Mouse (Mus musculus) bone marrow, adult 2 months (tissue): Measurements from ENCODE around the gene Zdhhc21.

Experiments
- CTCF ChIP-seq: fragments of 200-500 bp; IDR thresholded peaks from 2 replicates; pipeline ENCODE4 v1.5.1; 2011; ENCODE audit warnings: low read length, control low read depth; ENCODE audit not compliant: control insufficient read depth, insufficient read depth
- POLR2A ChIP-seq: fragments of 200-500 bp; IDR thresholded peaks from 2 replicates; pipeline ENCODE4 v1.6.1; 2011; ENCODE audit warnings: low read depth, mild to moderate bottlenecking, control low read depth, low read length, borderline replicate concordance; ENCODE audit not compliant: control insufficient read depth

DNA sequence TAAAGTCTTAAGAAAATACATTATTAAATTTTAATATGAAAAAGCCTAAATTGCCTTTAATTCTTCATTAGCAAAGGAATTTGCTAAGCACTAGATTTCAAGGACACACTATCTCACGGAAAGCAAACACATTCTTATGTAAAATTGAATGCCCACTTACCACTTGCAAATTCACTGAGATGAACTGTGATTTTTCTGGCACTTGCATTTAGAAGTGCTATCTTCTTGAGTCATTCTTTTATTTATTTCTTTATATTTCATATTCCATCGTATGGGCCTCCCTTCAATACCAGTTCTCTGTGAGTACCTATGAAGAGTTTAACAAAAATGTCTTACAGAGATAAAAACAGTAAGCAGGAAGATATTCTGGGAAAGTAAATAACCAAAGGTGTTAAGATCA, 5.9 kb downstream of the Zdhhc21 start:
- no peak for TF ChIP-seq CTCF
- no peak for TF ChIP-seq POLR2A
